ENCODE assay signal across 16 mouse cellular contexts in genomic region chr2:15144781-15145180, GRCm38 (mm10).
"Had no signal": no experiment of that assay in that cellular context is flagged by ENCODE, and none has a peak within 500 bp of the region (broad histone marks: within the 10 kb centered on the region; RNA-seq: fewer than 3 reads in every experiment).

No protein-coding gene starts in this region.

- H3K9me3 ChIP-seq: neural tube, embryonic 13.5 days; neural tube, embryonic 15.5 days; stomach, embryonic 15.5 days had no signal

- H3K9ac ChIP-seq: neural tube, embryonic 13.5 days; neural tube, embryonic 15.5 days; stomach, embryonic 15.5 days had no signal

- DNase-seq: retina, postnatal 1 day; right cerebral cortex, adult 18-20 months; right cerebral cortex, postnatal 14 days; right cerebral cortex, postnatal 25 days; right cerebral cortex, postnatal 4 days; spleen, adult 18-20 months; thymus, adult 18-20 months; thymus, adult 2 months; thymus, postnatal 14 days; thymus, postnatal 25 days; thymus, postnatal 36 days; thymus, postnatal 4 days had no signal

- H3K4me3 ChIP-seq: neural tube, embryonic 13.5 days; neural tube, embryonic 15.5 days; stomach, embryonic 15.5 days had no signal

- H3K4me2 ChIP-seq: neural tube, embryonic 13.5 days; neural tube, embryonic 15.5 days; stomach, embryonic 15.5 days had no signal

- H3K36me3 ChIP-seq: neural tube, embryonic 13.5 days; neural tube, embryonic 15.5 days; stomach, embryonic 15.5 days had no signal

- H3K4me1 ChIP-seq: neural tube, embryonic 13.5 days; neural tube, embryonic 15.5 days; stomach, embryonic 15.5 days had no signal

- H3K27ac ChIP-seq: neural tube, embryonic 13.5 days; neural tube, embryonic 15.5 days; stomach, embryonic 15.5 days; stomach, postnatal 0 days had no signal

- H3K27me3 ChIP-seq: neural tube, embryonic 13.5 days; neural tube, embryonic 15.5 days; stomach, embryonic 15.5 days had no signal
